Mouse (Mus musculus) MEL (cell line): ENCODE measurements at regions not wholly inside any gene's neighbourhood (a gene's known extent, or its start where the extent isn't known, plus 50 kb on each side); places are given as distances from the start of the nearest gene placed in this dataset.

Source experiments
- DNase-seq: peaks from one replicate; pipeline ENCODE4 v3.0.0; 2011; ENCODE audit warnings: low read depth, low spot score
- H3K27ac ChIP-seq: 2 replicates; pipeline ENCODE4 v1.5.1; 2012; ENCODE audit warnings: low read depth, mild to moderate bottlenecking, control low read depth, low read length, moderate library complexity; ENCODE audit not compliant: control insufficient read depth
- H3K27me3 ChIP-seq, 2 experiments: fragments of 150-350 bp in 1 of 2; sonication (generic) in 1 of 2; 2 replicates each; pipeline ENCODE4 v1.6.1; 2012; ENCODE audit warnings: low read length in 2 of 2, mild to moderate bottlenecking in 2 of 2, improper control_type of control experiment in 1 of 2, moderate library complexity in 1 of 2; ENCODE audit not compliant: insufficient read depth in 2 of 2, control insufficient read depth in 1 of 2
- H3K36me3 ChIP-seq, 2 experiments: 2 replicates each; pipeline ENCODE4 v1.6.1; 2012 to 2014; ENCODE audit warnings: low read length in 2 of 2, improper control_type of control experiment in 1 of 2, inconsistent platforms in 1 of 2, mild to moderate bottlenecking in 1 of 2; ENCODE audit not compliant: insufficient read depth in 2 of 2, control insufficient read depth in 1 of 2
- H3K4me1 ChIP-seq, 2 experiments: fragments of 150-350 bp in 1 of 2; sonication (generic) in 1 of 2; 2 replicates each; pipeline ENCODE4 v1.6.1; 2012; ENCODE audit warnings: low read length in 2 of 2, improper control_type of control experiment in 1 of 2, mild to moderate bottlenecking in 1 of 2; ENCODE audit not compliant: insufficient read depth in 2 of 2, control insufficient read depth in 1 of 2
- H3K4me3 ChIP-seq, 2 experiments: fragments of 150-350 bp in 1 of 2; sonication (generic) in 1 of 2; 2 replicates each; pipeline ENCODE4 v1.5.1; 2012; ENCODE audit warnings: low read depth in 2 of 2, low read length in 2 of 2, mild to moderate bottlenecking in 2 of 2, moderate library complexity in 2 of 2, control low read depth in 1 of 2, improper control_type of control experiment in 1 of 2; ENCODE audit not compliant: control insufficient read depth in 1 of 2, insufficient read depth in 1 of 2
- H3K79me2 ChIP-seq: 2 replicates; pipeline ENCODE4 v1.6.1; 2012; ENCODE audit warnings: mild to moderate bottlenecking, low read length, moderate library complexity; ENCODE audit not compliant: control insufficient read depth, poor library complexity, insufficient read depth
- H3K9ac ChIP-seq: 2 replicates; pipeline ENCODE4 v1.6.1; 2012; ENCODE audit warnings: low read depth, mild to moderate bottlenecking, control low read depth, low read length, moderate library complexity; ENCODE audit not compliant: control insufficient read depth, poor library complexity, severe bottlenecking
- H3K9me3 ChIP-seq: fragments of 150-350 bp; sonication (generic); replicated peaks from 2 replicates; pipeline ENCODE4 v1.6.1; 2012; ENCODE audit warnings: mild to moderate bottlenecking, low read length, improper control_type of control experiment, moderate library complexity; ENCODE audit not compliant: insufficient read depth
- BHLHE40 ChIP-seq: IDR thresholded peaks from 2 replicates; pipeline ENCODE4 v1.6.1; 2012; ENCODE audit warnings: low read depth, mild to moderate bottlenecking, inconsistent platforms, low read length, improper control_type of control experiment, borderline replicate concordance
- E2F4 ChIP-seq: IDR thresholded peaks from 2 replicates; pipeline ENCODE4 v1.6.1; 2011; ENCODE audit warnings: low read depth, low read length, improper control_type of control experiment, borderline replicate concordance
- ETS1 ChIP-seq: IDR thresholded peaks from 2 replicates; pipeline ENCODE4 v1.6.1; 2012; ENCODE audit warnings: low read depth, mild to moderate bottlenecking, inconsistent platforms, low read length, improper control_type of control experiment, moderate library complexity
- MXI1 ChIP-seq: IDR thresholded peaks from 2 replicates; pipeline ENCODE4 v1.6.1; 2011; ENCODE audit warnings: mild to moderate bottlenecking, low read depth, low read length, improper control_type of control experiment
- MYB ChIP-seq: IDR thresholded peaks from 2 replicates; pipeline ENCODE4 v1.6.1; 2011; ENCODE audit warnings: mild to moderate bottlenecking, low read depth, low read length, improper control_type of control experiment
- NELFE ChIP-seq: IDR thresholded peaks from 2 replicates; pipeline ENCODE4 v1.6.1; 2011; ENCODE audit warnings: low read depth, low read length, improper control_type of control experiment
- POLR2AphosphoS2 ChIP-seq: IDR thresholded peaks from 2 replicates; pipeline ENCODE4 v1.6.1; 2011; ENCODE audit warnings: low read length, improper control_type of control experiment
- TBP ChIP-seq: IDR thresholded peaks from 2 replicates; pipeline ENCODE4 v1.8.0; 2011; ENCODE audit warnings: low read depth, low read length, improper control_type of control experiment

DNA sequence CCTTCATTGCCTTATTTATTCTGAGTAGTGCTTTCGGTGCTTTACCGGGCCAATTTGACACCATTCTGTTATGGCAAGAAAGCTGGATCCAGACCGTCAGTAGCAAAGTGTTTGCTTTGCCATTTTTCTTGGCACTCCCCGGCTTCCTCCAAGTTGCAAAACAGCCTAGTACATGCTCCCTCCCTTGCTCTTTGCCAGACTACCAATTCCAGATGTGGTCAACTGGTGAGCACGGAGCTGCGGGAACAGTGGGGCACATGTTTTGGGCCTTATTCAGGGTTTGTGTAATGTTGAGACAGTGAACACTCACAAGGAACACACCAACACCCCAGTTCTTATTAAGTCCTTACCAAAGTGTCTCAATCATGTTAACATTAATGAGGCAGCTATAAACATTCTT, 348.4 kb upstream of the Adamts5 start:
- Histone ChIP-seq H3K79me2 (no peaks in the 10 kb centered on the region), H3K36me3 (no peaks in the 10 kb centered on the region), H3K9me3 (no peaks in the 10 kb centered on the region), H3K9ac (no peak overlapping the region), H3K27ac (no peak overlapping the region), H3K27me3 (no peaks in the 10 kb centered on the region), H3K4me3 (no peak overlapping the region), H3K4me1 (no peaks in the 10 kb centered on the region)
- no peak for DNase-seq
- no peak for TF ChIP-seq MXI1

DNA sequence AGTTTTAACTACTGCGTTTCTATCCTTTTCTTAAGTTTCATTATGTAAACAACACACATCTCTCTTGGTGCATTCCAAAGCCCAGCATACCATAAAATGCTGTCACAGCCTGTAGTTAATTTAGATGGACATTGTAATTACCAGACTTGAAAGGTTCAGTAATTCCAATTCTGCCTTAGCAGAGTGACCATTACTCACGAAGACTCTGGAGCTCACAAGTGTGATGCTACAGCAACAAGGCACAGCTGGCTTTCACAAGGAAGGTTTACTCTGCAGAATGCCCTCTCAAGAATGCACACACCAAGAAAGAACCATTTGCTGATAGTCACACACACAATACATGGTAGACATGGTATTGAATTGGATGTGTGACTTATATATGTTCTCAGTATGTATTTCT, 342.6 kb upstream of the Adamts5 start:
- Histone ChIP-seq H3K4me1 (no peaks in the 10 kb centered on the region), H3K36me3 (no peaks in the 10 kb centered on the region), H3K9ac (no peak overlapping the region), H3K4me3 (no peak overlapping the region), H3K79me2 (no peaks in the 10 kb centered on the region), H3K27me3 (no peaks in the 10 kb centered on the region), H3K27ac (no peak overlapping the region), H3K9me3 (no peaks in the 10 kb centered on the region)
- TF ChIP-seq BHLHE40: no peak
- TF ChIP-seq ETS1: no peak
- TF ChIP-seq E2F4: no peak
- TF ChIP-seq NELFE: no peak
- no peak for DNase-seq

DNA sequence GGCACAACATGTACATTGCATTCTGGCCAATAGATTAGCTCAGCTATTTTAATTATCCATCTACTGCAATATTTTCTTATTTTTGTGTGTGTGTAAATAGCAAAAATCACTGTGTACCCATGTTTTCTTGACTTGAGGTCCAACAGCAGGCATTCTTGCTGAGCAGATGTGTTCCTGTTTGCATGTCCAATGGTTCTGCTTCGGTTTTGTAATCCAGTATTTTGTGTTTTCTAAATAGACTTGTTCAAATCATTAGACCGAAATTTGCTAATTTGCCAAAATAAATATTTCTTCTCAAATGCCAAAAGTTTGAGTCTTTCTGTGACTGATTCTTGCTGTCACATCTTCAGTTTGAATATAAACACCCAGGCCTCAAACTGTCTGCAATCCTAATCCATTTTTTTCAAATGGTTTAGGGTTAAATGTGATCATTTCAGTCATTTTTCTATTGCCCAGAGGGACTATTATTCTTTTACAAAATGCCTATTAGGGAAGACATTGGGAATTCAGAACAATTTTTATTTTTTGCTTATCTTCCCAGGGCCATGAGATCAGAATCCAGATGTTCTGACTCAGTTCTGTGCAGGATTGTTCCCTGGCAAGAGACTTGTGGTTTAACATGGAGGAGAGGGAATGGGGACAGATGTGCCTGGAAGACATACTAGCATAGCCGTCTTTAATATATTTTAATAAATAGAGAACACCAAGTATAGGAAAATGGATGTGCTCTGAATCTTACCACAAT, 341.3 kb upstream of the Adamts5 start:
- H3K27ac ChIP-seq: no peak overlapping the region
- H3K36me3 ChIP-seq: no peaks in the 10 kb centered on the region
- no peak for TF ChIP-seq TBP
- no peaks in the 10 kb centered on the region for H3K9me3 ChIP-seq
- H3K4me3 ChIP-seq: no peak overlapping the region
- no peak for DNase-seq
- no peaks in the 10 kb centered on the region for H3K4me1 ChIP-seq
- no peak overlapping the region for H3K9ac ChIP-seq
- H3K27me3 ChIP-seq: no peaks in the 10 kb centered on the region
- no peaks in the 10 kb centered on the region for H3K79me2 ChIP-seq

DNA sequence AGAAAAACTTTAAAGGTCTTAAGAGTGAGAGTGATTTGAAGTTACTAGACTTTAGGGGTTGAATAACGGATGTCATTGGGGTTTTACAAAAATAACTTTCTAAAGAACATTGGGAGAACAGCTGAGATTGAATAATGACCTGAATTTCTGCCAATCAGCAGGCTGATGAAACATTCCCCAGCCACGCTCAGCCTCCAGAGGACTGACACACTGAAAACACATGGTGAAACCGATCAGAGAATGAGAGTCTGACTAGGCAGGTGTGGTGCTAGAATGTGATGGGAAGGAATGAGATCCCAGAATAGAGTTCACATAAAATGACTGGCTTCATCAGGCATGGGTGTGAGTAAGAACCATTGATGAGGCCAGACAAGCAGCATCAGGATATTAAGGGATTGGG, 321.4 kb upstream of the Adamts5 start:
- no peak for DNase-seq
- no peaks in the 10 kb centered on the region for H3K36me3 ChIP-seq
- no peaks in the 10 kb centered on the region for H3K79me2 ChIP-seq
- no peaks in the 10 kb centered on the region for H3K27me3 ChIP-seq
- H3K9me3 ChIP-seq: no peaks in the 10 kb centered on the region
- no peak overlapping the region for H3K9ac ChIP-seq
- no peak overlapping the region for H3K27ac ChIP-seq
- no peak for TF ChIP-seq POLR2AphosphoS2
- no peak for TF ChIP-seq MYB
- TF ChIP-seq ETS1: no peak
- no peaks in the 10 kb centered on the region for H3K4me1 ChIP-seq
- no peak overlapping the region for H3K4me3 ChIP-seq
